ENCODE assay signal across 8 mouse cellular contexts in the genomic region with DNA sequence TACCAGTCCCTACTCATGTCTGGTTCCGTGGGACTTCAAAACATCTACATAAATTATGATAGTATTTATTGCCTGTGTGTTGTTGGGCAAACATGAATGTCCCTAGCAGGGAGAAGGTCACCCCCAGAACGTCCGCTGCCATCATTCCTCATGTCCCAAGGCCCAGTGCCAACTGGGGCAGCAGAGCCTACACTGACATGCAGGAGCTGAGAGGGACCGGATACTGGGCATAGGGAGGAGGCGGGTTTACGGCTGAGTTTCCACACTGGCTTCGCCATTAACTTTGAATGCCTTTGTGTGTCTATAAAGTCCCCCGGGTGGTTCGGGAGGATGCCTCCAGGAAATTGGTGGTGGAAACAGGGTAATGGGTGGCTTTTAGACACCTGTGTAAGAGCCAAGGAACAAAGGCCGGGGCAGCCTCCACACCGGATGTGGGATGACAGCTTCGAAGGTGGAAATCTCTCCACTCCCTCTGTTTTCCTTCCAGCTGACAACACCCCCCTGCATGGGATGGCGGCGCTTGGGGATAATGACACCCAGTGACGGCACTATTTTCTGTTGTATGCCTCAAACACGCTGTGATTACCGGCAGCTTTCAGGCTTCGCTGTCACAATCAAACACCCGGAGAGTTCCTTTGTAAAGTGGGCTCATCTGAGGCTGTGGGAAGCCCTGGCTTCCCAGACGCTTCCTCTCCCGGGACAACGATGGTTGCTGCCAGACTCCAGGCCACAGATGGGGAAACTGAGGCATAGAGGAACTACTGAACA. TPM values are rescaled to one million over a fixed set of nuclear protein-coding genes. Genes with fewer than 3 reads are reported as not detected.
DNase-seq lines count a peak whose midpoint lies in the region; ATAC-seq and TF ChIP-seq lines count a peak whose summit lies in the region.
"Had no signal": no experiment of that assay in that cellular context is flagged by ENCODE, and none has a peak within 500 bp of the region (broad histone marks: within the 10 kb centered on the region; RNA-seq: fewer than 3 reads in every experiment).

No protein-coding gene starts in this region.

- no peaks in the 10 kb centered on the region for H3K9me3 ChIP-seq in neural tube, embryonic 12.5 days
- H3K9me3 ChIP-seq in liver, embryonic 11.5 days (ENCODE audit: control insufficient read depth, low read length), result no peaks in the 10 kb centered on the region
- H3K9me3 ChIP-seq: liver, embryonic 15.5 days had no signal

- peaks cover 60% of the 10 kb centered on the region for H3K4me1 ChIP-seq in neural tube, embryonic 12.5 days
- no peaks in the 10 kb centered on the region for H3K4me1 ChIP-seq in liver, embryonic 11.5 days (replicated peaks; ENCODE audit: control insufficient read depth, insufficient read depth, low read length)
- H3K4me1 ChIP-seq: liver, embryonic 15.5 days had no signal

- 0 out of 2 replicates have a peak overlapping the region, but pooled peaks have one; percentile 13 for H3K9ac ChIP-seq in neural tube, embryonic 12.5 days
- H3K9ac ChIP-seq in liver, embryonic 11.5 days (ENCODE audit: low read depth, low read length), result no peak overlapping the region
- H3K9ac ChIP-seq: liver, embryonic 15.5 days had no signal

- no peak overlapping the region for H3K4me3 ChIP-seq in left cerebral cortex, adult 2 months
- H3K4me3 ChIP-seq in neural tube, embryonic 12.5 days, result no peak overlapping the region
- no peak overlapping the region for H3K4me3 ChIP-seq in liver, embryonic 11.5 days (ENCODE audit: low read depth, low read length)
- H3K4me3 ChIP-seq: liver, embryonic 15.5 days had no signal

- H3K27ac ChIP-seq in left cerebral cortex, adult 2 months, result no peak overlapping the region
- H3K27ac ChIP-seq in neural tube, embryonic 12.5 days, result no peak overlapping the region
- H3K27ac ChIP-seq in liver, embryonic 11.5 days (ENCODE audit: low read depth, low read length), result no peak overlapping the region
- H3K27ac ChIP-seq: liver, embryonic 15.5 days had no signal

- H3K4me2 ChIP-seq in neural tube, embryonic 12.5 days (replicated peaks), result peak overlapping the region; percentile 28; the same call in 1 of the 2 replicates
- no peak overlapping the region for H3K4me2 ChIP-seq in liver, embryonic 11.5 days
- H3K4me2 ChIP-seq: liver, embryonic 15.5 days had no signal

- 0 out of 2 replicates have a peak, but pooled peaks cover 3% of the 10 kb centered on the region for H3K27me3 ChIP-seq in neural tube, embryonic 12.5 days (replicated peaks)
- no peaks in the 10 kb centered on the region; the same call in 1 of the 2 replicates for H3K27me3 ChIP-seq in liver, embryonic 11.5 days (replicated peaks; ENCODE audit: control insufficient read depth, insufficient read depth, low read length)

- peak; percentile 54 for DNase-seq in left cerebral cortex, postnatal 4 days
- no peak for DNase-seq in left cerebral cortex, adult 2 months (ENCODE audit: extremely low spot score in 1 of 2, low spot score in 2 of 2)
- DNase-seq in brain, adult 2 months (ENCODE audit: low read depth, low spot score), result peak; percentile 53
- DNase-seq in kidney, adult 18-20 months, result peak; percentile 16
- DNase-seq in liver, embryonic 11.5 days (ENCODE audit: low spot score), result no peak

- 17% methylated on average over 22 of the region's 22 CpGs for WGBS in neural tube, embryonic 12.5 days
- 73% methylated on average over 22 of the region's 22 CpGs for WGBS in liver, embryonic 11.5 days

- H3K36me3 ChIP-seq in neural tube, embryonic 12.5 days, result no peaks in the 10 kb centered on the region
- H3K36me3 ChIP-seq in liver, embryonic 11.5 days (ENCODE audit: control insufficient read depth, insufficient read depth, low read length), result no peaks in the 10 kb centered on the region
- H3K36me3 ChIP-seq: liver, embryonic 15.5 days had no signal

- no peak for TF ChIP-seq CTCF in left cerebral cortex, adult 2 months (IDR thresholded peaks at IDR 0.05)

- intact Hi-C loops in left cerebral cortex, postnatal 4 days (cut with DNase I), result no loop called here
- intact Hi-C loops in left cerebral cortex, adult 2 months (cut with DNase I), result no loop called here

- ATAC-seq in neural tube, embryonic 12.5 days (ENCODE audit: low FRiP score, low read depth), result no peak
- ATAC-seq in erythroid progenitor cell, adult 5-6 weeks (replicated peaks; ENCODE audit: low FRiP score, poor library complexity, severe bottlenecking), result no peak
- ATAC-seq in liver, embryonic 11.5 days (replicated peaks; ENCODE audit: low FRiP score), result no peak

RNA-seq across cellular contexts. Expression of gene Igsf21, which starts 26.1 kb away (rescaled TPM):
- 100 to 1,000 TPM; 104 to 114 TPM for total RNA-seq in left cerebral cortex, postnatal 4 days (2021)
- 10 to 100 TPM; 68.8 to 75.2 TPM for total RNA-seq in left cerebral cortex, adult 2 months (2021)
- polyA plus RNA-seq in neural tube, embryonic 12.5 days (2016; fragmentation: Nextera tagmentation; extraction: Ambion mirVana), result 25.5 and 28.6 TPM in 2 replicates
- not detected in 2 replicates for total RNA-seq in erythroid progenitor cell, adult 5-6 weeks (2015; ENCODE audit: low replicate concordance)
- total RNA-seq in erythroid progenitor cell, adult 5-6 weeks (2017; ENCODE audit: low replicate concordance), result not detected in 2 replicates
- polyA plus RNA-seq in liver, embryonic 11.5 days (2014; fragmentation: Nextera tagmentation; extraction: Ambion mirVana), result 0.32 and 0.44 TPM in 2 replicates

Comparison
In these comparisons a context has a peak if more than half of its experiments do, and no peak if none do; other contexts are left out.
1. DNase-seq: peak in left cerebral cortex, postnatal 4 days (single experiment), brain, adult 2 months (single experiment) and kidney, adult 18-20 months (single experiment); none in left cerebral cortex, adult 2 months (0 of 2) and liver, embryonic 11.5 days (single experiment).
2. RNA of gene Igsf21, which starts 26.1 kb away (total RNA-seq): 104 to 114 TPM in left cerebral cortex, postnatal 4 days and 68.8 to 75.2 TPM in left cerebral cortex, adult 2 months; not detected in erythroid progenitor cell, adult 5-6 weeks; every median in the first group is over 10 times any median in the second.